Mouse (Mus musculus): ENCODE data around the gene Fsip1. TPM values are rescaled to one million over a fixed set of nuclear protein-coding genes. Genes with fewer than 3 reads are reported as not detected.
"Not testable (repeated sequence)": the region's sequence is repeated elsewhere in the genome, so short reads cannot be mapped to it uniquely, and the experiment has no call there.

Gene Fsip1
- polyA plus RNA-seq, 2 experiments: 0.06 to 0.08 TPM

- H3K4me1 ChIP-seq (replicated peaks; ENCODE audit: control insufficient read depth in 2 of 2, insufficient read depth in 2 of 2, low read length in 1 of 2): no peaks in the 10 kb centered on the region
- no peak for TF ChIP-seq EP300 (IDR thresholded peaks at IDR 0.05; ENCODE audit: low read depth)
- TF ChIP-seq CTCF (IDR thresholded peaks at IDR 0.05; ENCODE audit: low read depth): no peak
- ATAC-seq (ENCODE audit: insufficient read depth): no peak
- H3K27me3 ChIP-seq (ENCODE audit: control insufficient read depth, insufficient read depth, low read length): no peaks in the 10 kb centered on the region
- H3K27ac ChIP-seq: no peak overlapping the region
- DNase-seq (ENCODE audit: low read depth in 3 of 3, low spot score in 3 of 3): no peak
- H3K9ac ChIP-seq (replicated peaks): no peak overlapping the region
- no peak overlapping the region for H3K4me2 ChIP-seq (ENCODE audit: low read depth)
- H3K4me3 ChIP-seq (ENCODE audit: insufficient read depth in 1 of 2, low read depth in 2 of 2, low read length in 2 of 2): no peak overlapping the region
- no peaks in the 10 kb centered on the region for H3K36me3 ChIP-seq (replicated peaks; ENCODE audit: control insufficient read depth, insufficient read depth, low read depth)
- H3K9me3 ChIP-seq (ENCODE audit: control insufficient read depth, low read length): no peaks in the 10 kb centered on the region
- WGBS (ENCODE audit: insufficient replicate concordance): 76% methylated on average over 12 of the region's 12 CpGs
Observed at GRCm38 (mm10) chr2:118149855-118150563, 106.8 kb downstream of the Fsip1 start.

- WGBS (ENCODE audit: insufficient replicate concordance): 49% methylated on average over 4 of the region's 4 CpGs
- ATAC-seq (ENCODE audit: insufficient read depth): no peak
- H3K9ac ChIP-seq (replicated peaks): no peak overlapping the region
- no peaks in the 10 kb centered on the region for H3K27me3 ChIP-seq (ENCODE audit: control insufficient read depth, insufficient read depth, low read length)
- H3K9me3 ChIP-seq (ENCODE audit: control insufficient read depth, low read length): no peaks in the 10 kb centered on the region
- no peak for DNase-seq (ENCODE audit: low read depth in 3 of 3, low spot score in 3 of 3)
- no peaks in the 10 kb centered on the region for H3K4me1 ChIP-seq (replicated peaks; ENCODE audit: control insufficient read depth in 2 of 2, insufficient read depth in 2 of 2, low read length in 1 of 2)
- TF ChIP-seq CTCF (IDR thresholded peaks at IDR 0.05; ENCODE audit: low read depth) (no peak), EP300 (IDR thresholded peaks at IDR 0.05; ENCODE audit: low read depth) (no peak)
- no peaks in the 10 kb centered on the region for H3K36me3 ChIP-seq (replicated peaks; ENCODE audit: control insufficient read depth, insufficient read depth, low read depth)
- no peak overlapping the region for H3K4me2 ChIP-seq (ENCODE audit: low read depth)
- no peak overlapping the region for H3K27ac ChIP-seq
- no peak overlapping the region for H3K4me3 ChIP-seq (ENCODE audit: insufficient read depth in 1 of 2, low read depth in 2 of 2, low read length in 2 of 2)
Observed at GRCm38 (mm10) chr2:118148321-118149142, 108.2 kb downstream of the Fsip1 start.

- not testable (repeated sequence) for H3K36me3 ChIP-seq (replicated peaks; ENCODE audit: control insufficient read depth, insufficient read depth, low read depth); H3K4me3 ChIP-seq (ENCODE audit: insufficient read depth in 1 of 2, low read depth in 2 of 2, low read length in 2 of 2); H3K27ac ChIP-seq; H3K4me1 ChIP-seq (replicated peaks; ENCODE audit: control insufficient read depth in 2 of 2, insufficient read depth in 2 of 2, low read length in 1 of 2); H3K4me2 ChIP-seq (ENCODE audit: low read depth); H3K9ac ChIP-seq (replicated peaks); H3K9me3 ChIP-seq (ENCODE audit: control insufficient read depth, low read length); H3K27me3 ChIP-seq (ENCODE audit: control insufficient read depth, insufficient read depth, low read length); DNase-seq (ENCODE audit: low read depth in 3 of 3, low spot score in 3 of 3); ATAC-seq (ENCODE audit: insufficient read depth)
- WGBS (ENCODE audit: insufficient replicate concordance): 43% methylated on average over 3 of the region's 3 CpGs
Observed at GRCm38 (mm10) chr2:118147749-118148148, 109.0 kb downstream of the Fsip1 start.

- ATAC-seq (ENCODE audit: insufficient read depth): no peak
- Histone ChIP-seq H3K27ac (no peak overlapping the region), H3K9me3 (ENCODE audit: control insufficient read depth, low read length) (no peaks in the 10 kb centered on the region), H3K36me3 (replicated peaks; ENCODE audit: control insufficient read depth, insufficient read depth, low read depth) (no peaks in the 10 kb centered on the region), H3K4me2 (ENCODE audit: low read depth) (no peak overlapping the region), H3K9ac (replicated peaks) (no peak overlapping the region), H3K27me3 (ENCODE audit: control insufficient read depth, insufficient read depth, low read length) (no peaks in the 10 kb centered on the region), H3K4me3 (ENCODE audit: insufficient read depth in 1 of 2, low read depth in 2 of 2, low read length in 2 of 2) (no peak overlapping the region), H3K4me1 (replicated peaks; ENCODE audit: control insufficient read depth in 2 of 2, insufficient read depth in 2 of 2, low read length in 1 of 2) (no peaks in the 10 kb centered on the region)
- DNase-seq (ENCODE audit: low read depth in 3 of 3, low spot score in 3 of 3): no peak
- 66% methylated on average over 10 of the region's 10 CpGs for WGBS (ENCODE audit: insufficient replicate concordance)
- no peak for TF ChIP-seq EP300 (IDR thresholded peaks at IDR 0.05; ENCODE audit: low read depth)
- no peak for TF ChIP-seq CTCF (IDR thresholded peaks at IDR 0.05; ENCODE audit: low read depth)
Observed at GRCm38 (mm10) chr2:118141651-118142050, 115.1 kb downstream of the Fsip1 start.

- no peak overlapping the region for H3K4me2 ChIP-seq (ENCODE audit: low read depth)
- no peak for TF ChIP-seq EP300 (IDR thresholded peaks at IDR 0.05; ENCODE audit: low read depth)
- no peak for TF ChIP-seq CTCF (IDR thresholded peaks at IDR 0.05; ENCODE audit: low read depth)
- no peak for DNase-seq (ENCODE audit: low read depth in 3 of 3, low spot score in 3 of 3)
- H3K9me3 ChIP-seq (ENCODE audit: control insufficient read depth, low read length): no peaks in the 10 kb centered on the region
- H3K9ac ChIP-seq (replicated peaks): no peak overlapping the region
- H3K4me1 ChIP-seq (replicated peaks; ENCODE audit: control insufficient read depth in 2 of 2, insufficient read depth in 2 of 2, low read length in 1 of 2): no peaks in the 10 kb centered on the region
- ATAC-seq (ENCODE audit: insufficient read depth): no peak
- H3K36me3 ChIP-seq (replicated peaks; ENCODE audit: control insufficient read depth, insufficient read depth, low read depth): no peaks in the 10 kb centered on the region
- no peaks in the 10 kb centered on the region for H3K27me3 ChIP-seq (ENCODE audit: control insufficient read depth, insufficient read depth, low read length)
- no peak overlapping the region for H3K4me3 ChIP-seq (ENCODE audit: insufficient read depth in 1 of 2, low read depth in 2 of 2, low read length in 2 of 2)
- WGBS (ENCODE audit: insufficient replicate concordance): 57% methylated on average over 6 of the region's 6 CpGs
- no peak overlapping the region for H3K27ac ChIP-seq
Observed at GRCm38 (mm10) chr2:118139261-118139660, 117.5 kb downstream of the Fsip1 start.

All from liver, embryonic 14.5 days (tissue).